Mouse (Mus musculus) bone marrow macrophage, adult 2 months (primary cell): ENCODE results near the gene Prodh2.

Source experiments
- CTCF ChIP-seq: IDR thresholded peaks from 2 replicates; pipeline ENCODE4 v1.5.1; 2012; ENCODE audit warnings: low read depth, mild to moderate bottlenecking, low read length, moderate library complexity
- POLR2A ChIP-seq: IDR thresholded peaks from 2 replicates; pipeline ENCODE4 v1.6.1; 2012; ENCODE audit warnings: mild to moderate bottlenecking, low read depth, low read length, borderline replicate concordance

DNA sequence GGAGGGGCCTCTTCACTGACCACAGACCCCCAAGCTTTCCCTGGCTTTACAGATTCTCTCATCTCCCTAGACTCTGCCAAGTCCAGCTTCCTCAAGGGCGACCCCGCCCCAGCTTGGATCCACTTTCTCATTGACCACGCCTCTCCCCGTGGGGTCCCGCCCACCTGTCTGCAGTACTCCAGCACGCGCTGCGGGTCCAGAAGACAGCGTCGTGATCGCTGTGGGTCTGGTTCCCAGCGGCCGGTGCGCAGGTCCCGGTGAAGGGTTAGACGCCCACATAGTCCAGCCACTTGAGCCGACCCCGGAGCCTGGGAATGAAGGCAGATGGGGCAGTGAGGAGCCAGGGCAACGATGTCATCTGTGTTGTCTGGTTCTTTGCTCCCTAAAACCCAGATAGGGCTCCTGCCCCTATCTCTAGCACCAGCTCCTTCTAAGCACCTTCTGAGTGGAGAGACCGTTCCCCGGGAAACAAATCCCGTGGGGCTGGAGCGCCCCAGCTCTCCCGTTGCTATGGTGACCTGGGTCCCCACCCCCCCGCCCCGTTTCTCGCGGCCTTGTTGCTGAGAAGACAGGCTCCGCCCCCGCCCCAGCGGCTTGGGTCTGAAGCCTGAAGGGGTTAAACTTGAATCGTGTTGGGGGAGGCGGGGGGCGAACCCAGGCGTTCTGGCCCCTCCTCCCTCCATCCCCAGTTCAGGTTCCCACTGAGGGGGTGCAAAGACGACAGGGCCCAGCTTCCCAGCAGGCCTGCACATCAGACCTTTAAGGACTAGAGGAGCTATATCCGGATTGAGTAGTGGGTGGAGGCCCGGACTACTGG lies 49.1 kb upstream of the Prodh2 start:
- TF ChIP-seq CTCF = no peak
- TF ChIP-seq POLR2A = no peak
